Mouse (Mus musculus) neural tube, embryonic 15.5 days (tissue): ENCODE data around the gene Zfp286. TPM values are rescaled to one million over a fixed set of nuclear protein-coding genes. Genes with fewer than 3 reads are reported as not detected.
A peak's percentile ranks its signal among the peaks of the same experiment; 100 is the strongest.

Source experiments
- ATAC-seq: fragments of 200-750 bp; cut with Nextera tagmentation; 2 replicates; pipeline ENCODE4 v1.8.0; 2017; ENCODE audit warnings: mild to moderate bottlenecking, moderate TSS enrichment, moderate library complexity; ENCODE audit not compliant: low FRiP score
- H3K27ac ChIP-seq: fragments of 300-500 bp; sonication (generic); replicated peaks from 2 replicates; pipeline ENCODE4 v1.5.1; 2015; ENCODE audit warnings: mild to moderate bottlenecking, inconsistent platforms
- H3K27me3 ChIP-seq: fragments of 300-500 bp; sonication (generic); replicated peaks from 2 replicates; pipeline ENCODE4 v1.6.1; 2015; ENCODE audit warnings: inconsistent platforms
- H3K36me3 ChIP-seq: fragments of 300-500 bp; sonication (generic); 2 replicates; pipeline ENCODE4 v1.6.1; 2015; ENCODE audit warnings: inconsistent platforms
- H3K4me1 ChIP-seq: fragments of 300-500 bp; sonication (generic); 2 replicates; pipeline ENCODE4 v1.6.1; 2015; ENCODE audit warnings: inconsistent platforms
- H3K4me2 ChIP-seq: fragments of 300-500 bp; sonication (generic); 2 replicates; pipeline ENCODE4 v1.6.1; 2015; ENCODE audit warnings: inconsistent platforms, mild to moderate bottlenecking, moderate library complexity
- H3K4me3 ChIP-seq: fragments of 300-500 bp; sonication (generic); replicated peaks from 2 replicates; pipeline ENCODE4 v1.5.1; 2015; ENCODE audit warnings: mild to moderate bottlenecking, inconsistent platforms
- H3K9ac ChIP-seq: fragments of 300-500 bp; sonication (generic); replicated peaks from 2 replicates; pipeline ENCODE4 v1.6.1; 2015; ENCODE audit warnings: mild to moderate bottlenecking, inconsistent platforms
- H3K9me3 ChIP-seq: fragments of 300-500 bp; sonication (generic); replicated peaks from 2 replicates; pipeline ENCODE4 v1.6.1; 2016; ENCODE audit warnings: inconsistent platforms
- WGBS: fragments of 180-500 bp; shearing (Covaris S2); methylation state at CpG from one replicate; pipeline ENCODE4 v1.1.7; 2015; ENCODE audit warnings: mixed read lengths; 5-methylcytosine and 5-hydroxymethylcytosine counted together
- polyA plus RNA-seq: library from polyadenylated mRNA; unstranded; fragments of >200 nt; fragmentation: Nextera tagmentation; extraction: Ambion mirVana; gene quantifications from 2 replicates; pipeline ENCODE4 v1.2.1, GENCODE M21; 2015

The Zfp286 gene
- 25.0 and 25.3 TPM in 2 replicates for polyA plus RNA-seq

- Histone ChIP-seq H3K4me1 (peaks cover 14% of the 10 kb centered on the region), H3K27me3 (no peaks in the 10 kb centered on the region), H3K36me3 (peaks cover 26% of the 10 kb centered on the region), H3K9me3 (peaks cover 8% of the 10 kb centered on the region; the same call in 1 of the 2 replicates), H3K27ac (peak within 1 kb of the TSS; percentile 83), H3K4me2 (peak within 1 kb of the TSS; percentile 67), H3K9ac (peak within 1 kb of the TSS; percentile 53), H3K4me3 (peak within 1 kb of the TSS; percentile 49)
- WGBS = 7% methylated on average over 34 of the region's 34 CpGs
- ATAC-seq = peak; percentile 95
Observed at GRCm38 (mm10) chr11:62788935-62789616, at the start of gene Zfp286. Gene Zfp286 (minus strand): TSS chr11:62789462.

GRCm38 (mm10) chr11:62831906-62832305 is 42.6 kb upstream of the Zfp286 start:
- no peak for ATAC-seq
- Histone ChIP-seq H3K4me2 (no peak overlapping the region), H3K9ac (no peak overlapping the region)

GRCm38 (mm10) chr11:62830387-62830786 is 41.1 kb upstream of the Zfp286 start:
- no peak for ATAC-seq
- 93% methylated on average over 2 of the region's 2 CpGs for WGBS

More at GRCm38 (mm10) chr11:62831906-62832305, 42.6 kb upstream of the Zfp286 start:
- H3K27ac ChIP-seq = no peak overlapping the region
- no peaks in the 10 kb centered on the region for H3K27me3 ChIP-seq
- no peaks in the 10 kb centered on the region for H3K4me1 ChIP-seq
- H3K36me3 ChIP-seq = no peaks in the 10 kb centered on the region
- no peak overlapping the region for H3K4me3 ChIP-seq
- H3K9me3 ChIP-seq = no peaks in the 10 kb centered on the region

GRCm38 (mm10) chr11:62827911-62828310 is 38.6 kb upstream of the Zfp286 start:
- no peaks in the 10 kb centered on the region for H3K9me3 ChIP-seq
- H3K36me3 ChIP-seq = no peaks in the 10 kb centered on the region
- no peak overlapping the region for H3K27ac ChIP-seq
- H3K4me2 ChIP-seq = no peak overlapping the region
- ATAC-seq = no peak
- H3K4me1 ChIP-seq = no peaks in the 10 kb centered on the region
- H3K27me3 ChIP-seq = no peaks in the 10 kb centered on the region
- H3K4me3 ChIP-seq = no peak overlapping the region
- no peak overlapping the region for H3K9ac ChIP-seq
- WGBS = 89% methylated on average over 3 of the region's 3 CpGs

More at GRCm38 (mm10) chr11:62830387-62830786, 41.1 kb upstream of the Zfp286 start:
- Histone ChIP-seq H3K4me3 (no peak overlapping the region), H3K4me1 (no peaks in the 10 kb centered on the region), H3K4me2 (no peak overlapping the region), H3K9ac (no peak overlapping the region), H3K9me3 (no peaks in the 10 kb centered on the region), H3K27me3 (no peaks in the 10 kb centered on the region), H3K27ac (no peak overlapping the region), H3K36me3 (no peaks in the 10 kb centered on the region)

- no peak for ATAC-seq
Observed at GRCm38 (mm10) chr11:62827135-62827534, 37.9 kb upstream of the Zfp286 start.

GRCm38 (mm10) chr11:62826106-62826733 is 37.0 kb upstream of the Zfp286 start:
- no peak overlapping the region for H3K4me3 ChIP-seq
- no peak overlapping the region for H3K27ac ChIP-seq
- no peaks in the 10 kb centered on the region for H3K36me3 ChIP-seq
- H3K4me2 ChIP-seq = no peak overlapping the region
- ATAC-seq = no peak
- WGBS = 62% methylated on average over 6 of the region's 6 CpGs
- no peak overlapping the region for H3K9ac ChIP-seq
- no peaks in the 10 kb centered on the region for H3K9me3 ChIP-seq
- no peaks in the 10 kb centered on the region for H3K27me3 ChIP-seq
- peaks cover 5% of the 10 kb centered on the region; the same call in 1 of the 2 replicates for H3K4me1 ChIP-seq

More at GRCm38 (mm10) chr11:62827135-62827534, 37.9 kb upstream of the Zfp286 start:
- H3K9ac ChIP-seq = no peak overlapping the region
- H3K4me3 ChIP-seq = no peak overlapping the region
- H3K4me2 ChIP-seq = no peak overlapping the region
- H3K36me3 ChIP-seq = no peaks in the 10 kb centered on the region
- WGBS = 92% methylated on average over 4 of the region's 4 CpGs
- H3K4me1 ChIP-seq = no peaks in the 10 kb centered on the region
- H3K27ac ChIP-seq = no peak overlapping the region
- H3K27me3 ChIP-seq = no peaks in the 10 kb centered on the region
- no peaks in the 10 kb centered on the region for H3K9me3 ChIP-seq

- no peak overlapping the region for H3K4me3 ChIP-seq
- H3K27ac ChIP-seq = no peak overlapping the region
- no peak overlapping the region for H3K4me2 ChIP-seq
- no peak for ATAC-seq
- WGBS = 86% methylated on average over 9 of the region's 9 CpGs
- no peak overlapping the region for H3K9ac ChIP-seq
- no peaks in the 10 kb centered on the region for H3K36me3 ChIP-seq
- peaks cover 13% of the 10 kb centered on the region for H3K4me1 ChIP-seq
- no peaks in the 10 kb centered on the region for H3K9me3 ChIP-seq
- no peaks in the 10 kb centered on the region for H3K27me3 ChIP-seq
Observed at GRCm38 (mm10) chr11:62825222-62826105, 36.2 kb upstream of the Zfp286 start.

GRCm38 (mm10) chr11:62824211-62824610 is 34.9 kb upstream of the Zfp286 start:
- Histone ChIP-seq H3K4me1 (peaks cover 23% of the 10 kb centered on the region), H3K9ac (no peak overlapping the region), H3K36me3 (no peaks in the 10 kb centered on the region), H3K4me3 (no peak overlapping the region), H3K27me3 (no peaks in the 10 kb centered on the region), H3K27ac (no peak overlapping the region), H3K4me2 (no peak overlapping the region), H3K9me3 (no peaks in the 10 kb centered on the region)
- WGBS = 76% methylated on average over 7 of the region's 7 CpGs
- no peak for ATAC-seq

- Histone ChIP-seq H3K9me3 (no peaks in the 10 kb centered on the region), H3K4me2 (peak overlapping the region; percentile 41), H3K36me3 (no peaks in the 10 kb centered on the region), H3K4me1 (peaks cover 23% of the 10 kb centered on the region), H3K27me3 (peaks cover 4% of the 10 kb centered on the region; the same call in 1 of the 2 replicates), H3K9ac (no peak overlapping the region), H3K27ac (no peak overlapping the region), H3K4me3 (peak overlapping the region; percentile 18)
- WGBS = 79% methylated on average over 5 of the region's 5 CpGs
- no peak for ATAC-seq
Observed at GRCm38 (mm10) chr11:62821893-62822292, 32.6 kb upstream of the Zfp286 start.

GRCm38 (mm10) chr11:62820661-62821437 is 31.6 kb upstream of the Zfp286 start:
- Histone ChIP-seq H3K4me3 (peak overlapping the region; percentile 42), H3K9me3 (no peaks in the 10 kb centered on the region), H3K27me3 (peaks cover 4% of the 10 kb centered on the region; the same call in 1 of the 2 replicates), H3K36me3 (no peaks in the 10 kb centered on the region), H3K4me2 (peak overlapping the region; percentile 63), H3K4me1 (peaks cover 23% of the 10 kb centered on the region), H3K9ac (peak overlapping the region; percentile 40), H3K27ac (peak overlapping the region; percentile 57)
- peak; percentile 72 for ATAC-seq
- WGBS = 9% methylated on average over 16 of the region's 16 CpGs

- peak; percentile 78 for ATAC-seq
- Histone ChIP-seq H3K4me3 (peak within 1 kb of the TSS; percentile 42), H3K27ac (peak within 1 kb of the TSS; percentile 57), H3K4me1 (peaks cover 23% of the 10 kb centered on the region), H3K36me3 (no peaks in the 10 kb centered on the region), H3K9me3 (no peaks in the 10 kb centered on the region), H3K9ac (peak within 1 kb of the TSS; percentile 40), H3K4me2 (peak within 1 kb of the TSS; percentile 63), H3K27me3 (peaks cover 4% of the 10 kb centered on the region; the same call in 1 of the 2 replicates)
- 4% methylated on average over 15 of the region's 15 CpGs for WGBS
Observed at GRCm38 (mm10) chr11:62820059-62820541, 30.8 kb upstream of the Zfp286 start, which contains the start of gene Trim16. Gene Trim16 (plus strand): TSS chr11:62820231.
